Mouse (Mus musculus) liver, adult 2 months (tissue): Measurements from ENCODE around the gene Itfg2. TPM values are rescaled to one million over a fixed set of nuclear protein-coding genes. Genes with fewer than 3 reads are reported as not detected.
A peak's percentile ranks its signal among the peaks of the same experiment; 100 is the strongest.

Experiments used
- DNase-seq: peaks from one replicate; pipeline ENCODE4 v3.0.0-alpha.2; 2011; ENCODE audit warnings: low read depth, low spot score; ENCODE audit errors: extremely low read depth
- H3K27ac ChIP-seq: fragments of 200-500 bp; replicated peaks from 2 replicates; pipeline ENCODE4 v1.5.1; 2012; ENCODE audit warnings: low read depth, mild to moderate bottlenecking, control low read depth, inconsistent platforms, low read length; ENCODE audit not compliant: insufficient read depth
- H3K27me3 ChIP-seq: fragments of 200-500 bp; 2 replicates; pipeline ENCODE4 v1.6.1; 2012; ENCODE audit warnings: mild to moderate bottlenecking, moderate library complexity, low read length, inconsistent platforms; ENCODE audit not compliant: control insufficient read depth, insufficient read depth
- H3K36me3 ChIP-seq: fragments of 200-500 bp; 2 replicates; pipeline ENCODE4 v1.6.1; 2012; ENCODE audit warnings: low read length, inconsistent platforms; ENCODE audit not compliant: control insufficient read depth, insufficient read depth
- H3K4me1 ChIP-seq: fragments of 200-500 bp; 2 replicates; pipeline ENCODE4 v1.6.1; 2011; ENCODE audit warnings: low read length; ENCODE audit not compliant: control insufficient read depth, insufficient read depth
- H3K4me3 ChIP-seq: fragments of 200-500 bp; 2 replicates; pipeline ENCODE4 v1.5.1; 2011; ENCODE audit warnings: low read depth, mild to moderate bottlenecking, control low read depth, low read length, moderate library complexity; ENCODE audit not compliant: insufficient read depth
- H3K79me2 ChIP-seq: fragments of 200-500 bp; 2 replicates; pipeline ENCODE4 v1.6.1; 2012; ENCODE audit warnings: inconsistent platforms, mild to moderate bottlenecking, low read length, moderate library complexity; ENCODE audit not compliant: control insufficient read depth, insufficient read depth
- H3K9ac ChIP-seq: fragments of 200-500 bp; 2 replicates; pipeline ENCODE4 v1.6.1; 2012; ENCODE audit warnings: low read depth, mild to moderate bottlenecking, control low read depth, inconsistent platforms, low read length
- CTCF ChIP-seq: fragments of 200-500 bp; IDR thresholded peaks from 2 replicates; pipeline ENCODE4 v1.5.1; 2011; ENCODE audit warnings: low read depth, low read length, control low read depth
- POLR2A ChIP-seq: fragments of 200-500 bp; IDR thresholded peaks from 2 replicates; pipeline ENCODE4 v1.6.1; 2011; ENCODE audit warnings: low read length, control low read depth; ENCODE audit not compliant: insufficient read depth; ENCODE audit errors: extremely low read depth
- WGBS: fragments of 180-500 bp; shearing (Covaris S2); methylation state at CpG from one replicate; pipeline ENCODE4 v1.1.7; 2018; 5-methylcytosine and 5-hydroxymethylcytosine counted together
- polyA plus RNA-seq: library from polyadenylated mRNA; depleted of rRNA; stranded (reverse); fragments of >200 nt; gene quantifications from 2 replicates; pipeline ENCODE4 v1.2.3, GENCODE M21; 2012; rRNA removed
- total RNA-seq: library from RNA; depleted of rRNA; stranded (reverse); fragments of >200 nt; gene quantifications from 2 replicates; pipeline ENCODE4 v1.2.3, GENCODE M21; 2014; rRNA removed

The Itfg2 gene
- 3.1 and 4.9 TPM in 2 replicates for total RNA-seq
- polyA plus RNA-seq: 10.6 and 12.1 TPM in 2 replicates

GRCm38 (mm10) chr6:128424269-128425019 lies at the start of gene Itfg2:
Gene Itfg2, minus strand, starts transcription at chr6:128424931.
- TF ChIP-seq CTCF (no peak), POLR2A (peak; percentile 45)
- Histone ChIP-seq H3K36me3 (no peaks in the 10 kb centered on the region), H3K4me3 (peak within 1 kb of the TSS; percentile 62), H3K9ac (peak within 1 kb of the TSS; percentile 76), H3K27me3 (no peaks in the 10 kb centered on the region), H3K27ac (peak within 1 kb of the TSS; percentile 85), H3K4me1 (0 out of 2 replicates have a peak, but pooled peaks cover 1% of the 10 kb centered on the region), H3K79me2 (no peaks in the 10 kb centered on the region)
- under 1% methylated on average over 42 of the region's 42 CpGs for WGBS
- peak; percentile 87 for DNase-seq

- no peaks in the 10 kb centered on the region for H3K27me3 ChIP-seq
- 87% methylated on average over 6 of the region's 6 CpGs for WGBS
- H3K4me1 ChIP-seq: no peaks in the 10 kb centered on the region
- no peak for TF ChIP-seq POLR2A
- no peak for TF ChIP-seq CTCF
- H3K9ac ChIP-seq: no peak overlapping the region
- no peak overlapping the region for H3K4me3 ChIP-seq
- no peak for DNase-seq
- H3K36me3 ChIP-seq: no peaks in the 10 kb centered on the region
- H3K27ac ChIP-seq: no peak overlapping the region
- no peaks in the 10 kb centered on the region for H3K79me2 ChIP-seq
Observed at GRCm38 (mm10) chr6:128474112-128474511, 49.4 kb upstream of the Itfg2 start.

- Histone ChIP-seq H3K27ac (no peak overlapping the region), H3K4me1 (no peaks in the 10 kb centered on the region), H3K79me2 (no peaks in the 10 kb centered on the region), H3K27me3 (no peaks in the 10 kb centered on the region), H3K9ac (no peak overlapping the region), H3K4me3 (no peak overlapping the region), H3K36me3 (no peaks in the 10 kb centered on the region)
- TF ChIP-seq CTCF (no peak), POLR2A (no peak)
- 11% methylated on average over 12 of the region's 12 CpGs for WGBS
- DNase-seq: no peak
Observed at GRCm38 (mm10) chr6:128469451-128469850, 44.7 kb upstream of the Itfg2 start.

DNA sequence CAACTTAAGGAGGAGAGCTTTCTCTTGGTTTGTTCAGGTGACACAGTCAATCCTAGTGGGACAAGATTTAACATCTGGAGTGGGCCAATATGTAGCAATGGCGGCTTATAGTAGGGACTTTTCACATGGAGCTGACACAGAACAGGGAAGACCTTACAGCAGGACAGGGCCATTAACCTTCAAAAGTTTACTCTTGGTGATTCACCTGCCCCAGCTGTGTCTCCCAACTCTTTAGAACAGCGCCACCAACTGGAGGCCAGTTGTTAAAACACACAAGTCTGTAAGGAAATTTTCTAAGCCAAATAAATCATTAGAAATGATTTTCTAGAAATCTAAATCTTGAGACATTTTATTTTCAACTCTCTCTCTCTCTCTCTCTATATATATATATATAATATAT lies 42.6 kb upstream of the Itfg2 start:
- DNase-seq: peak; percentile 40
- no peak overlapping the region for H3K9ac ChIP-seq
- H3K4me1 ChIP-seq: no peaks in the 10 kb centered on the region
- H3K4me3 ChIP-seq: no peak overlapping the region
- H3K79me2 ChIP-seq: no peaks in the 10 kb centered on the region
- no peaks in the 10 kb centered on the region for H3K36me3 ChIP-seq
- peak; percentile 27; the same call in 1 of the 2 replicates for TF ChIP-seq CTCF
- TF ChIP-seq POLR2A: no peak
- WGBS: 47% methylated on average over 2 of the region's 2 CpGs
- H3K27ac ChIP-seq: no peak overlapping the region
- H3K27me3 ChIP-seq: no peaks in the 10 kb centered on the region

GRCm38 (mm10) chr6:128466563-128466962 lies 41.8 kb upstream of the Itfg2 start:
- Histone ChIP-seq H3K27me3 (no peaks in the 10 kb centered on the region), H3K27ac (no peak overlapping the region), H3K36me3 (no peaks in the 10 kb centered on the region), H3K9ac (no peak overlapping the region), H3K4me1 (no peaks in the 10 kb centered on the region), H3K79me2 (no peaks in the 10 kb centered on the region), H3K4me3 (no peak overlapping the region)
- no peak for TF ChIP-seq POLR2A
- TF ChIP-seq CTCF: no peak
- DNase-seq: no peak
- WGBS: 79% methylated on average over 3 of the region's 3 CpGs

DNA sequence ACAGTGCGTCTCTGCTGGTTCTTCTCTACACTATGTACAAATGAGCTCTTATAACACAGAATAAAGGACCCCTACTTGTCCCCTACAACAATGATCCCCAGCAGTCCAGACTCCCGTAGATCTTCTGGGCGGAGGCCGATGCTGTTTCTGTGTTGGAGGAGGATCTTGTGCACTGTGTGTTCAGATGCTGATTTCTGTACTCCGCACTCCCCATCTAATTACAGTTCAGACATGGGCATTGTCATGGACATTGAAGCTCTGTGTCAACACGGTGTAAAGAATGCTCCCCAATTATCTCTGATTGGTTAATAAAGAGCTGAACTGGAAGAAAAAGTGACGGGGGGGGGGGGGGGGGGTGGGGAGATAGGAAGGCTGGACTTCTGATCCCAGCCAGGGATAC lies 41.3 kb upstream of the Itfg2 start:
- no peak for DNase-seq
- H3K79me2 ChIP-seq: no peaks in the 10 kb centered on the region
- no peaks in the 10 kb centered on the region for H3K4me1 ChIP-seq
- no peaks in the 10 kb centered on the region for H3K27me3 ChIP-seq
- WGBS: 31% methylated on average over 7 of the region's 7 CpGs
- no peak overlapping the region for H3K9ac ChIP-seq
- no peaks in the 10 kb centered on the region for H3K36me3 ChIP-seq
- TF ChIP-seq CTCF: no peak
- TF ChIP-seq POLR2A: no peak
- H3K4me3 ChIP-seq: no peak overlapping the region
- no peak overlapping the region for H3K27ac ChIP-seq
